Mouse (Mus musculus) cerebellum, adult 2 months (tissue): Measurements from ENCODE around the gene Tox2.

Experiments used
- CTCF ChIP-seq: fragments of 200-500 bp; IDR thresholded peaks from 2 replicates; pipeline ENCODE4 v1.5.1; 2011; ENCODE audit warnings: low read depth, mild to moderate bottlenecking, control low read depth, low read length, moderate library complexity, borderline replicate concordance; ENCODE audit not compliant: insufficient read depth
- POLR2A ChIP-seq: fragments of 200-500 bp; IDR thresholded peaks from 2 replicates; pipeline ENCODE4 v1.6.1; 2011; ENCODE audit warnings: low read length, control low read depth, borderline replicate concordance; ENCODE audit not compliant: insufficient read depth

GRCm38 (mm10) chr2:163241867-163242266 is 38.9 kb downstream of the Tox2 start:
- TF ChIP-seq CTCF: no peak
- TF ChIP-seq POLR2A: no peak
